Mouse (Mus musculus): ENCODE measurements around the gene Gm6176. TPM values are rescaled to one million over a fixed set of nuclear protein-coding genes. Genes with fewer than 3 reads are reported as not detected.
"Not testable (repeated sequence)": the region's sequence is repeated elsewhere in the genome, so short reads cannot be mapped to it uniquely, and the experiment has no call there.

Gene Gm6176
- not detected in 2 replicates for total RNA-seq (2021)
- long read RNA-seq: 0 reads

GRCm38 (mm10) chr7:22056205-22056604 lies at the start of gene Gm6176:
Gene Gm6176, minus strand, starts transcription at chr7:22056305.
- not testable (repeated sequence) for DNase-seq

- not testable (repeated sequence) for DNase-seq
Measured at GRCm38 (mm10) chr7:22068757-22069156, 12.7 kb upstream of the Gm6176 start, which contains the start of gene Vmn1r139. Gene Vmn1r139, plus strand, starts transcription at chr7:22069057.

GRCm38 (mm10) chr7:22028797-22029196 lies 27.3 kb downstream of the Gm6176 start, which contains the start of gene Vmn1r138:
Gene Vmn1r138, minus strand, starts transcription at chr7:22028897.
- DNase-seq: not testable (repeated sequence)

Other genes starting within 250 kb of the Gm6176 start
- not detected in 2 replicates for gene Vmn1r135, start 224.0 kb downstream of the Gm6176 start, total RNA-seq (2021)
- not detected in 2 replicates for gene Gm5725, start 212.0 kb downstream of the Gm6176 start, total RNA-seq (2021)
- gene Gm5891, start 135.0 kb downstream of the Gm6176 start, total RNA-seq (2021): not detected in 2 replicates
- not detected in 2 replicates for gene Vmn1r137, start 61.7 kb downstream of the Gm6176 start, total RNA-seq (2021)
- gene Vmn1r138, start 27.4 kb downstream of the Gm6176 start, total RNA-seq (2021): not detected in 2 replicates
- gene Vmn1r139, start 12.8 kb upstream of the Gm6176 start, total RNA-seq (2021): not detected in 2 replicates
- gene Gm16451, start 61.9 kb upstream of the Gm6176 start, total RNA-seq (2021): not detected in 2 replicates
- gene Gm10666, start 78.4 kb upstream of the Gm6176 start, total RNA-seq (2021): not detected in 2 replicates
- not detected in 2 replicates for gene Vmn1r142, start 107.7 kb upstream of the Gm6176 start, total RNA-seq (2021)
- not detected in 2 replicates for gene Vmn1r143, start 133.1 kb upstream of the Gm6176 start, total RNA-seq (2021)
- not detected in 2 replicates for gene Gm8653, start 145.0 kb upstream of the Gm6176 start, total RNA-seq (2021)
- not detected in 2 replicates for gene Gm8453, start 173.2 kb upstream of the Gm6176 start, total RNA-seq (2021)